Mouse (Mus musculus) forebrain, embryonic 13.5 days (tissue): Measurements from ENCODE around the gene Alpl. TPM values are rescaled to one million over a fixed set of nuclear protein-coding genes. Genes with fewer than 3 reads are reported as not detected.

ENCODE experiments used
- ATAC-seq: fragments of 200-750 bp; cut with Nextera tagmentation; 2 replicates; pipeline ENCODE4 v1.8.0; 2017
- H3K27ac ChIP-seq: fragments of 300-500 bp; sonication (generic); 2 replicates; pipeline ENCODE4 v1.5.1; 2015; ENCODE audit warnings: inconsistent platforms, mild to moderate bottlenecking, moderate library complexity
- H3K27me3 ChIP-seq: fragments of 300-500 bp; sonication (generic); 2 replicates; pipeline ENCODE4 v1.6.1; 2015; ENCODE audit warnings: mild to moderate bottlenecking, inconsistent platforms
- H3K36me3 ChIP-seq: fragments of 300-500 bp; sonication (generic); 2 replicates; pipeline ENCODE4 v1.6.1; 2015; ENCODE audit warnings: mild to moderate bottlenecking, inconsistent platforms; ENCODE audit not compliant: poor library complexity, severe bottlenecking
- H3K4me1 ChIP-seq: fragments of 300-500 bp; sonication (generic); 2 replicates; pipeline ENCODE4 v1.6.1; 2015; ENCODE audit warnings: inconsistent platforms
- H3K4me2 ChIP-seq: fragments of 300-500 bp; sonication (generic); 2 replicates; pipeline ENCODE4 v1.6.1; 2015; ENCODE audit warnings: inconsistent platforms, mild to moderate bottlenecking, moderate library complexity
- H3K4me3 ChIP-seq: fragments of 300-500 bp; sonication (generic); 2 replicates; pipeline ENCODE4 v1.5.1; 2015; ENCODE audit warnings: mild to moderate bottlenecking, inconsistent platforms
- H3K9ac ChIP-seq: fragments of 300-500 bp; sonication (generic); 2 replicates; pipeline ENCODE4 v1.6.1; 2015; ENCODE audit warnings: mild to moderate bottlenecking, inconsistent platforms
- H3K9me3 ChIP-seq: fragments of 300-500 bp; sonication (generic); replicated peaks from 2 replicates; pipeline ENCODE4 v1.6.1; 2016; ENCODE audit warnings: inconsistent platforms
- WGBS: fragments of 180-500 bp; shearing (Covaris S2); methylation state at CpG from one replicate; pipeline ENCODE4 v1.1.7; 2015; 5-methylcytosine and 5-hydroxymethylcytosine counted together
- polyA plus RNA-seq: library from polyadenylated mRNA; unstranded; fragments of >200 nt; fragmentation: Nextera tagmentation; extraction: Ambion mirVana; gene quantifications from 2 replicates; pipeline ENCODE4 v1.2.1, GENCODE M21; 2015

The Alpl gene
- polyA plus RNA-seq, 1 experiment from 2014 or later = 10.5 TPM

DNA sequence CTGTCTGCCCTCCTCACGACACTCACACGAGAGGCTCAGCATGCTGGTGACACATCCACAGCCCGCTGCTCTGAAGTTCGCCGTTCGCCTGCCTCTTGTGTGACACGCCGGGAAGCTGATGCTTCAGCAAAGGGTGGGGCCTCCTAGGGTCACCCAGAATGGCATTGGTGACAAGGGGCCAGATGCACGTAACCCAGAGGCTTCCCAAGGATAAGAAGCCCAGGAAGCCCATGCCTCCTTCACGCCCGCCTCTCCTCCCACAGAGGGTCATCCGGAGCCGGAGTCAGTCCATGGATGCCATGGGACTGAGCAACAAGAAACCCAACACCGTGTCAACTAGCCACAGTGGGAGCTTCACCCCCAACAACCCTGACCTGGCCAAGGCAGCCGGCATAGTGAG is 74.6 kb downstream of the Alpl start:
- WGBS = 92% methylated on average over 15 of the region's 15 CpGs
- Histone ChIP-seq H3K27ac (no peak overlapping the region), H3K27me3 (peaks cover 22% of the 10 kb centered on the region), H3K4me3 (no peak overlapping the region), H3K36me3 (no peaks in the 10 kb centered on the region), H3K4me1 (peaks cover 25% of the 10 kb centered on the region), H3K4me2 (no peak overlapping the region), H3K9ac (no peak overlapping the region), H3K9me3 (no peaks in the 10 kb centered on the region)
- ATAC-seq = no peak

GRCm38 (mm10) chr4:137719378-137720077 is 76.7 kb downstream of the Alpl start:
- Histone ChIP-seq H3K4me1 (peaks cover 23% of the 10 kb centered on the region), H3K27me3 (peaks cover 17% of the 10 kb centered on the region), H3K4me3 (no peak overlapping the region), H3K4me2 (peak overlapping the region; percentile 4; the same call in 1 of the 2 replicates), H3K27ac (peak overlapping the region; percentile 77), H3K9me3 (no peaks in the 10 kb centered on the region), H3K36me3 (no peaks in the 10 kb centered on the region), H3K9ac (peak overlapping the region; percentile 47)
- WGBS = 38% methylated on average over 15 of the region's 15 CpGs
- 0 out of 2 replicates have a peak, but pooled peaks have one; percentile 36 for ATAC-seq

DNA sequence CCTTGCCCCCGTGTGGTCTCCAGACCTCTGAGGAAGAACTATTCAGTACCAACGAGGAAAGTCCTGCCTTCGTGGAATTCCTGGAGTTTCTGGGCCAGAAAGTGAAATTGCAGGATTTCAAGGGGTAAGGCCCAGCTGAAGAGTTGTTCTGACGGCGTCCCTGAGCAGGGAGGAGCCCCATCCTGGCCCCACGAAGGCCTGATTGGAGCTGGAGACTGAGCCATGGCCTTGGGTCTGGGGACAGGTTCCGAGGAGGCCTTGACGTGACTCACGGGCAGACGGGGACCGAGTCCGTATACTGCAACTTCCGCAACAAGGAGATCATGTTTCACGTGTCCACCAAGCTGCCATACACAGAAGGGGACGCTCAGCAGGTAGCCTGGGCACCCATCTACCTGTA is 78.5 kb downstream of the Alpl start:
- H3K27ac ChIP-seq = no peak overlapping the region
- no peaks in the 10 kb centered on the region for H3K9me3 ChIP-seq
- H3K9ac ChIP-seq = 0 out of 2 replicates have a peak overlapping the region, but pooled peaks have one; percentile 27
- no peak overlapping the region for H3K4me3 ChIP-seq
- peaks cover 18% of the 10 kb centered on the region for H3K4me1 ChIP-seq
- no peaks in the 10 kb centered on the region; the same call in 1 of the 2 replicates for H3K27me3 ChIP-seq
- H3K36me3 ChIP-seq = no peaks in the 10 kb centered on the region
- ATAC-seq = no peak
- no peak overlapping the region for H3K4me2 ChIP-seq
- 78% methylated on average over 15 of the region's 15 CpGs for WGBS

DNA sequence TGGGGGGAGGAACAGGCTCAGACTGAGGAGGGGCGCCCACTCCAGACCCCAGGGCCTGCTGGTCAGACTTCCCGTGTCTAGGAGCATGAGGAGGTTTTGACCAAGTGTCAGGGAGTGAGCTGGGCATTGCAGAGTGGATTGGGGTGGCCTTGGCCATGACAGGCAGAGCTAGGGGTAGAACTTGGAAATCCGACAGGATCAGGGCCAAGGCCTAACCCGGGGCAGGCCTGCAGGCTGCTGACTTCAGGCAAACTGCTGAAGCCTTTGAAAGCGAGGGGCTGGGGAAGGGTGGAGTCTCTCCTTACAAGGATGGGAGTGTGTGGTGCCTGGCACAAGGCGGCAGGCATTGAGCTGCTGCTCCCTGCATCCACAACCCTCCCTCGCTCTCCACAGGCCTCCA is 79.2 kb downstream of the Alpl start:
- Histone ChIP-seq H3K27me3 (no peaks in the 10 kb centered on the region; the same call in 1 of the 2 replicates), H3K9ac (no peak overlapping the region), H3K4me1 (peaks cover 18% of the 10 kb centered on the region), H3K9me3 (no peaks in the 10 kb centered on the region), H3K4me2 (no peak overlapping the region), H3K4me3 (no peak overlapping the region), H3K36me3 (no peaks in the 10 kb centered on the region), H3K27ac (no peak overlapping the region)
- 60% methylated on average over 7 of the region's 7 CpGs for WGBS
- no peak for ATAC-seq

- no peak overlapping the region for H3K4me2 ChIP-seq
- H3K9ac ChIP-seq = no peak overlapping the region
- H3K27me3 ChIP-seq = peaks cover 1% of the 10 kb centered on the region
- H3K27ac ChIP-seq = no peak overlapping the region
- no peaks in the 10 kb centered on the region for H3K36me3 ChIP-seq
- H3K9me3 ChIP-seq = no peaks in the 10 kb centered on the region
- H3K4me3 ChIP-seq = no peak overlapping the region
- H3K4me1 ChIP-seq = peaks cover 10% of the 10 kb centered on the region
- WGBS = 63% methylated on average over 8 of the region's 8 CpGs
- ATAC-seq = no peak
Observed at GRCm38 (mm10) chr4:137714020-137714624, 82.1 kb downstream of the Alpl start.

GRCm38 (mm10) chr4:137712963-137713362 is 83.2 kb downstream of the Alpl start:
- Histone ChIP-seq H3K4me1 (peaks cover 10% of the 10 kb centered on the region), H3K27ac (no peak overlapping the region), H3K4me2 (no peak overlapping the region), H3K4me3 (no peak overlapping the region), H3K9ac (no peak overlapping the region), H3K36me3 (no peaks in the 10 kb centered on the region), H3K27me3 (peaks cover 5% of the 10 kb centered on the region), H3K9me3 (no peaks in the 10 kb centered on the region)
- WGBS = 90% methylated on average over 13 of the region's 13 CpGs
- ATAC-seq = no peak

DNA sequence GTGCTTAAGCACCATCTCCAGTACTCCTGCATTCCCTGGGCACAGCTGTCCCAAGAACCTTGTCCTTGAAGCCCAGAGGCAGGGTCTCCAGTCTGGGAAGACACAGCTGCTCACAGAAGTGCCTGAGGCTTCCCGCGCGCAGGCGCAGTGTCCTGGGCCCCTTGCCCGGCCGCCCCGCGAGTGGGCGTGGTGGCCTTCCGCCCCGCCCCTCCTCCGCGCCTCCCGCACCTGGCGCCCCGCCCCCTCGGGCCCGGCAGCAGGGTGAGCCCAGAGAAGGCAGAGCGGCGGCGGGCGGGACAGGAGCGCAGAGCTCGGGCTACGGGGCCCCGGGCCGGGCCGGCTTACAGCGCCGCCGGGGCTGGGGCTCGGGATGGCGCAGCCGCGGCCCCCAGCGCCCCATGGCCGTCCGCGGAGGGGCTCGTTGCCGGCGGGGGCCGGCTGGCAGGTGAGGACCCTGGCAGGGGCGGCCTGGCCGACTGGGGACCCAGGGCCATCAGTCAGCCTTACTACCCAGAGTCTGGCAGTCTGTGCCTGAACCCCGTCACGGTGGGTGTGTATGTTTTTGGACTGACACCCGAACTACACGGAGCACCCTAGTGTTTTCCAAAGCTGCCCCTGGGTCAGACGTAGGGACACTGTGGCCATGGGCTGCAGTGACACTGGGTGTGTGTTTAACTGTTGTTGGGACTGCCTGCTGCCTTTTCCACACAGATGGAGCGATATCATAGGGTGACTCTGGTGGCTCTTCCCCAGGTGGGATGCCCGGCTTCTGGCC is 88.8 kb downstream of the Alpl start:
- Histone ChIP-seq H3K4me1 (peaks cover 36% of the 10 kb centered on the region), H3K9me3 (no peaks in the 10 kb centered on the region), H3K4me3 (peak overlapping the region; percentile 51), H3K27ac (no peak overlapping the region), H3K4me2 (peak overlapping the region; percentile 86), H3K27me3 (peaks cover 5% of the 10 kb centered on the region; the same call in 1 of the 2 replicates), H3K36me3 (no peaks in the 10 kb centered on the region), H3K9ac (peak overlapping the region; percentile 79)
- ATAC-seq = peak; percentile 88
- WGBS = 3% methylated on average over 37 of the region's 52 CpGs

DNA sequence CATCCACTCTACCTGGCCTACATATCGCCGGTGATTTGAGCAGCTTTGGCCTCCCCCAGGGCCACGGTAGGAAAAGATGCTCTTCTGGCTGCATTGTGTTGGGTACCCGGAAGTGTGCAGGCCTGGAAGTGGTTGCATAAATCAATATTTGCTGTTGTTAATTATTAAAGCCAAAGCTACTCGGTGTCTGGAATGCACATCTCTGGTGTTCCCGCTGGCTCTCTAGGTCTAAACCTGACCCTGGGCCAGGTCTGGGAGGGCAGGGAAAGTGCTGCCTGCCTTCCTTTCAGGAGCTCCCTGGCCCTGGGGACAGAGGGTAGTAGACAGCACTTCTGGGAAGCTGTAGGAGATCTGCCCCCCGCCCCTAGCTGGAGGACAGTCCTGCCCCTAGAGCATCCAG is 89.7 kb downstream of the Alpl start:
- H3K27ac ChIP-seq = peak overlapping the region; percentile 40; the same call in 1 of the 2 replicates

GRCm38 (mm10) chr4:137705379-137705778 is 90.8 kb downstream of the Alpl start:
- Histone ChIP-seq H3K9me3 (no peaks in the 10 kb centered on the region), H3K27ac (no peak overlapping the region), H3K4me1 (peaks cover 36% of the 10 kb centered on the region), H3K9ac (no peak overlapping the region), H3K36me3 (no peaks in the 10 kb centered on the region), H3K4me2 (no peak overlapping the region), H3K4me3 (no peak overlapping the region), H3K27me3 (peaks cover 5% of the 10 kb centered on the region; the same call in 1 of the 2 replicates)
- ATAC-seq = no peak
- 82% methylated on average over 5 of the region's 5 CpGs for WGBS

More for the DNA sequence above, 89.7 kb downstream of the Alpl start:
- Histone ChIP-seq H3K4me1 (peaks cover 36% of the 10 kb centered on the region), H3K36me3 (no peaks in the 10 kb centered on the region), H3K9me3 (no peaks in the 10 kb centered on the region), H3K4me2 (peak overlapping the region; percentile 86; the same call in 1 of the 2 replicates), H3K4me3 (no peak overlapping the region), H3K27me3 (peaks cover 5% of the 10 kb centered on the region; the same call in 1 of the 2 replicates), H3K9ac (peak overlapping the region; percentile 37; the same call in 1 of the 2 replicates)
- 81% methylated on average over 7 of the region's 7 CpGs for WGBS
- no peak for ATAC-seq

DNA sequence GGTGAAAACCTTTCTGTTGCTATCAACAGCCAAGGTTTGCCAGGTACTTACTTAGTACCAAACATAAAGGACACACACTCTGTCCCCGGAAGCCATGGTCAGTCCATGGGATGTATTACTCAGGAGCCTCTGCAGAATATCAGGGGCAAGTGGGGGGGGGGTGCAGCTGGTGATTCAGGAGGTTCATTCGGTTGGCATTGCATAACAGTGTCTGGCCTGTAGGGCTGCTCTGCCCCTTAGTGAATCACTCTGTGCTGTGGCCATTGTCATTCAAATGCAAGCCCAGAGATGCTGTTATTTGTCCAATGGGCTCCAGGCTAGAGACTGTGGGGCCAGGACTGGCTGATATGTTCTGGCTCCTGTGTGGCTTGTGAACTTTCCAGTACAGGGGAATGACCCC is 91.6 kb downstream of the Alpl start:
- ATAC-seq = no peak
- no peak overlapping the region for H3K9ac ChIP-seq
- H3K36me3 ChIP-seq = no peaks in the 10 kb centered on the region
- peaks cover 5% of the 10 kb centered on the region; the same call in 1 of the 2 replicates for H3K27me3 ChIP-seq
- H3K9me3 ChIP-seq = no peaks in the 10 kb centered on the region
- H3K27ac ChIP-seq = no peak overlapping the region
- H3K4me2 ChIP-seq = no peak overlapping the region
- H3K4me1 ChIP-seq = peaks cover 38% of the 10 kb centered on the region
- 33% methylated on average over 2 of the region's 2 CpGs for WGBS
- no peak overlapping the region for H3K4me3 ChIP-seq

GRCm38 (mm10) chr4:137703077-137703476 is 93.1 kb downstream of the Alpl start:
- no peak for ATAC-seq
- 93% methylated on average over 5 of the region's 5 CpGs for WGBS
- H3K27ac ChIP-seq = no peak overlapping the region

GRCm38 (mm10) chr4:137700960-137701359 is 95.2 kb downstream of the Alpl start:
- peaks cover 40% of the 10 kb centered on the region for H3K4me1 ChIP-seq
- ATAC-seq = no peak
- no peak overlapping the region for H3K9ac ChIP-seq
- H3K36me3 ChIP-seq = no peaks in the 10 kb centered on the region
- no peak overlapping the region for H3K4me2 ChIP-seq
- H3K9me3 ChIP-seq = no peaks in the 10 kb centered on the region
- H3K27me3 ChIP-seq = no peaks in the 10 kb centered on the region
- no peak overlapping the region for H3K4me3 ChIP-seq
- 78% methylated on average over 6 of the region's 6 CpGs for WGBS
- H3K27ac ChIP-seq = no peak overlapping the region

More at GRCm38 (mm10) chr4:137703077-137703476, 93.1 kb downstream of the Alpl start:
- no peak overlapping the region for H3K9ac ChIP-seq
- H3K4me1 ChIP-seq = peaks cover 43% of the 10 kb centered on the region
- no peaks in the 10 kb centered on the region for H3K27me3 ChIP-seq
- H3K4me2 ChIP-seq = no peak overlapping the region
- H3K36me3 ChIP-seq = no peaks in the 10 kb centered on the region
- H3K4me3 ChIP-seq = no peak overlapping the region
- no peaks in the 10 kb centered on the region for H3K9me3 ChIP-seq
